Mouse (Mus musculus): ENCODE data around the gene Osbpl5.

- TF ChIP-seq EP300 (optimal IDR thresholded peaks at IDR 0.05) = no peak
- TF ChIP-seq CTCF (IDR thresholded peaks at IDR 0.05; ENCODE audit: low read depth) = no peak
These were observed 10.1 kb upstream of the Osbpl5 start, which contains the start of gene Mrgprg for GRCm38 (mm10) chr7:143766893-143767292.

Data from stomach, postnatal 0 days (tissue).